ENCODE assay signal across 8 mouse cellular contexts in genomic region chr3:90247960-90248745, GRCm38 (mm10). TPM values are rescaled to one million over a fixed set of nuclear protein-coding genes. Genes with fewer than 3 reads are reported as not detected.
DNase-seq lines count a peak whose midpoint lies in the region; ATAC-seq and TF ChIP-seq lines count a peak whose summit lies in the region.

Slc39a1 (plus strand) TSS chr3:90248172.

- H3K9ac ChIP-seq in forebrain, embryonic 15.5 days (replicated peaks), result peak within 1 kb of the TSS; percentile 84

- H3K36me3 ChIP-seq in forebrain, embryonic 15.5 days, result peaks cover 5% of the 10 kb centered on the region; the same call in 1 of the 2 replicates
- H3K36me3 ChIP-seq in thymus, adult 2 months (ENCODE audit: control insufficient read depth, insufficient read depth, low read length), result no peaks in the 10 kb centered on the region

- intact Hi-C loops in heart, postnatal 25 days (cut with DNase I), result no loop called here

- peak; percentile 95 for ATAC-seq in forebrain, embryonic 15.5 days (replicated peaks)

- under 1% methylated on average over 44 of the region's 44 CpGs for WGBS in forebrain, embryonic 15.5 days
- WGBS in lung, adult 2 months, result under 1% methylated on average over 44 of the region's 44 CpGs
- WGBS in olfactory bulb, adult 2 months, result under 1% methylated on average over 43 of the region's 44 CpGs
- WGBS in thymus, adult 2 months, result under 1% methylated on average over 44 of the region's 44 CpGs

- no peaks in the 10 kb centered on the region for H3K27me3 ChIP-seq in forebrain, embryonic 15.5 days
- H3K27me3 ChIP-seq in thymus, adult 2 months (ENCODE audit: control insufficient read depth, insufficient read depth, low read length), result no peaks in the 10 kb centered on the region

- no peaks in the 10 kb centered on the region for H3K9me3 ChIP-seq in forebrain, embryonic 15.5 days

- TF ChIP-seq CTCF in lung, adult 2 months (IDR thresholded peaks at IDR 0.05; ENCODE audit: insufficient read depth, low read length), result no peak
- TF ChIP-seq CTCF in olfactory bulb, adult 2 months (IDR thresholded peaks at IDR 0.05; ENCODE audit: insufficient read depth, low read depth, low read length), result no peak
- TF ChIP-seq CTCF in thymus, adult 2 months (IDR thresholded peaks at IDR 0.05; ENCODE audit: borderline replicate concordance, control insufficient read depth, extremely low read depth, insufficient read depth, low read length, poor library complexity), result no peak; the same call in 1 of the 2 replicates

- peak; percentile 53; the same call in 1 of the 2 replicates for TF ChIP-seq POLR2A in lung, adult 2 months (IDR thresholded peaks at IDR 0.05; ENCODE audit: borderline replicate concordance, extremely low read depth, low read depth, low read length)
- TF ChIP-seq POLR2A in olfactory bulb, adult 2 months (IDR thresholded peaks at IDR 0.05; ENCODE audit: insufficient read depth, low read depth, low read length), result peak; percentile 51
- TF ChIP-seq POLR2A in thymus, adult 2 months (IDR thresholded peaks at IDR 0.05; ENCODE audit: control insufficient read depth, extremely low read depth, insufficient read depth, low read length, poor library complexity), result peak; percentile 84

- peak within 1 kb of the TSS; percentile 88 for H3K4me3 ChIP-seq in forebrain, embryonic 15.5 days
- peak within 1 kb of the TSS; percentile 92 for H3K4me3 ChIP-seq in lung, adult 2 months (replicated peaks; ENCODE audit: extremely low read depth, low read depth, low read length)
- H3K4me3 ChIP-seq in olfactory bulb, adult 2 months (ENCODE audit: insufficient read depth, low read depth, low read length), result peak within 1 kb of the TSS; percentile 68
- H3K4me3 ChIP-seq in thymus, adult 2 months (ENCODE audit: control insufficient read depth, insufficient read depth, low read length), result peak within 1 kb of the TSS; percentile 81

- DNase-seq in ES-CJ7 (ENCODE audit: low read depth, low spot score), result peak; percentile 95
- peak; percentile 85 for DNase-seq in cerebellum, adult 11 months
- DNase-seq in heart, postnatal 25 days (ENCODE audit: low spot score), result peak; percentile 92
- DNase-seq in layer of hippocampus, adult 18-20 months (ENCODE audit: low spot score in 2 of 2), result peak; percentile 88 to 96
- DNase-seq in lung, adult 2 months, result peak; percentile 91
- peak; percentile 93 for DNase-seq in thymus, adult 2 months

- peaks cover 23% of the 10 kb centered on the region for H3K4me1 ChIP-seq in forebrain, embryonic 15.5 days
- peaks cover 4% of the 10 kb centered on the region for H3K4me1 ChIP-seq in lung, adult 2 months (ENCODE audit: control insufficient read depth, insufficient read depth, low read length)
- peaks cover 7% of the 10 kb centered on the region for H3K4me1 ChIP-seq in olfactory bulb, adult 2 months (ENCODE audit: control insufficient read depth, insufficient read depth, low read length)
- peaks cover 12% of the 10 kb centered on the region for H3K4me1 ChIP-seq in thymus, adult 2 months (replicated peaks; ENCODE audit: control insufficient read depth, insufficient read depth, low read length)

- peak within 1 kb of the TSS; percentile 84 for H3K27ac ChIP-seq in forebrain, embryonic 15.5 days (replicated peaks)
- H3K27ac ChIP-seq in olfactory bulb, adult 2 months (ENCODE audit: insufficient read depth, low read depth, low read length), result peak within 1 kb of the TSS; percentile 93
- peak within 1 kb of the TSS; percentile 47 for H3K27ac ChIP-seq in thymus, adult 2 months (ENCODE audit: control insufficient read depth, insufficient read depth, low read length)

- H3K4me2 ChIP-seq in forebrain, embryonic 15.5 days (replicated peaks), result peak within 1 kb of the TSS; percentile 84

RNA-seq across cellular contexts. Expression of gene Slc39a1, which starts in this region (rescaled TPM):
- polyA plus RNA-seq in forebrain, embryonic 15.5 days (2015; fragmentation: Nextera tagmentation; extraction: Ambion mirVana), result 42.8 and 43.2 TPM in 2 replicates
- total RNA-seq in heart, postnatal 25 days (2021), result 10 to 100 TPM; 83.7 to 84.3 TPM
- 10 to 100 TPM; 39.0 to 45.3 TPM for total RNA-seq in layer of hippocampus, adult 18-20 months (2021)
- polyA plus RNA-seq in lung, adult 2 months (2012; rRNA removed), result 72.8 and 83.7 TPM in 2 replicates
- polyA plus RNA-seq in olfactory bulb, adult 2 months (2012; ENCODE audit: insufficient read depth, insufficient read length, low replicate concordance, missing spikeins), result not detected in 2 replicates
- 68.5 and 69.2 TPM in 2 replicates for polyA plus RNA-seq in thymus, adult 2 months (2012; rRNA removed)

Comparison
In these comparisons a context has a peak if more than half of its experiments do, and no peak if none do; other contexts are left out.
1. Peak in every context shown above with its lines: DNase-seq, ATAC-seq, H3K4me3 ChIP-seq and H3K27ac ChIP-seq.